Mouse (Mus musculus): Measurements from ENCODE around the gene Gm49361. TPM values are rescaled to one million over a fixed set of nuclear protein-coding genes. Genes with fewer than 3 reads are reported as not detected.

Gm49361 gene
- polyA plus RNA-seq, 1 experiment from 2014 or later, result not detected

DNA sequence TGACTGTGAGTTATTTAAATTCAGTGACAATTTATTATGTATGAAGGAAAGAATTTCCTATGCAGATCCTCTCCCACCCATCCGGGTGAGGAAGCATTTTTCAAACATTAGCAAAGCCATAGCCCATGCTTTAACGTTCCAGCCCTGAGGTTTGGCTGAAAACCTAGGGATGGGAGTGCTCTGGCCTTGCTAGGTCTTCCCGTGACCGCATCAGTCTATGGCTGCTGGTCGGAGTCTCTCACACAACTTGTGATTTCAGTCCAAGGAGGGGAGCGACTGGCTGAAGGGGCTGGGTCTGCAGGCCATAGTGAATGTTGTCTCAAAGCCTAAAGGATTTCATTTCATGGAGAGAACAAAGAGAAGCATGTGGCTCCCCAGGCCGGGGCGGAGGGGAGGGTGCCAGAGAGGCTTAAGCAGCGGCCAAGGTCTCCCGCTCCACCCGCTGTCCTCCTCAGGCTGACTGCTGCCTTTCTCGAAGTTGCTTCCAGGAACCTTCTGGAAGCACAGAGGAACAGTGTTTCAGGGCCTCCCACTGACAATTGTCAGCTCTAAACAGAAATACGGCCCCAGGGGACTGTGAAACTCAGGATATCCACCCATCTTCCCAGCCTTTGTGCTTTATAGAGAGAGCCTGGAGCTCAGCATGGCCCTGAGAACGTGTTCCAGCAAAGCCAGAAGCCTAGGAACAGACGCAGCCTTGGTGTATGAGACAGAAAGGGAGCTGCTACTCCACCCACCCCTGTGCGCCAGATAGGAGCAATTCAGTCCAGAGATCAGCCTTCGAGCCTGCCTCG is 38.6 kb downstream of the Gm49361 start:
- ChIA-PET POLR2A (interaction anchor here (0.7 kb wide), 1 partner anchor 131 kb away, joined by 8 read pairs; no protein-coding TSS in a partner anchor), CTCF (interaction anchor here (0.9 kb wide), 1 partner anchor 9 kb away, joined by 3 read pairs; no protein-coding TSS in a partner anchor)
- ATAC-seq (no peak), DNase-seq (ENCODE audit: low read depth, low spot score) (no peak)
- no peak for TF ChIP-seq CTCF (IDR thresholded peaks at IDR 0.05)
- no peaks in the 10 kb centered on the region for H3K27me3 ChIP-seq
- in situ Hi-C loops (cut with MboI; ENCODE audit: low pct_unique_long_range_greater_than_20kb), result no loop called here

DNA sequence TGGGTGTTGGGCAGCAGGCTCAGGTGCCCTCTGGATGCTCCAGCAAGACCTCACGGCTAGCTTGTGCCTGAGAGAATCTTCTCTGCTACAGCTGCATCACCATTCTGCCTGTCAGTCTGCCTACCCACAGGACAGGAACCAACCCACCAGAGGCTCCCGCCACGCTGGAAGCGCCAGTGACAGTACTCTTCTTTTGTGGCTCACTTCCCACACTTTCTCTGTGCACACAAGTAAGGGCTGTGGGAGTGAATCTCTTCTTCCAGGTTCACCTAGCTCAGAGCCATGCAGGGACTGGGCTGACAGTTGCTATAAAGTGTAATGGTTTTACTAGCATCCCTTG is 39.2 kb downstream of the Gm49361 start:
- POLR2A ChIA-PET, result interaction anchor here (0.6 kb wide), 1 partner anchor 32 kb away, joined by 4 read pairs; no protein-coding TSS in a partner anchor
- DNase-seq (ENCODE audit: low read depth, low spot score), result no peak
- H3K27me3 ChIP-seq, result no peaks in the 10 kb centered on the region
- ATAC-seq, result no peak
- TF ChIP-seq CTCF (IDR thresholded peaks at IDR 0.05), result no peak
- in situ Hi-C loops (cut with MboI; ENCODE audit: low pct_unique_long_range_greater_than_20kb), result no loop called here
- CTCF ChIA-PET, result no interaction called here

DNA sequence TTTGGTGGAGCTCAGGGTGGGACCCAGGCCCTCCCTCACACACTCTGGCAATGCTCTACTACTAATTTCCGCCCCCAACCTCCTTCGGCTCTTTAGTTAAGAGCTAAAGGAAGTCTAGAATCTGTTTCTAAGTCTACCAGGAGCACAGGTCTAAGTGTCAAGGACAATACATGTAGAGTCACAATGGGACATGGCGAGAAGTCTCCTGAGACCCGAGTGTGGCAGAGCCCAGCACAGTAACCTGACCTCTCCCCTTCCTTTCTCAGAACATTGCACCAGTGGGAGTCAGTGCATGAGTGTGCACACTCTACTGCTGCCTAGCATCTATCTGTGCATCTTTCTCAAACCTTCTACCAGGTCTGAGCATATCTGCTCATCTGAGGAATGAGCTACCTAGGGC is 40.1 kb downstream of the Gm49361 start:
- in situ Hi-C loops (cut with MboI; ENCODE audit: low pct_unique_long_range_greater_than_20kb), result no loop called here
- no peak for DNase-seq (ENCODE audit: low read depth, low spot score)
- H3K27me3 ChIP-seq, result no peaks in the 10 kb centered on the region
- ATAC-seq, result no peak
- no peak for TF ChIP-seq CTCF (IDR thresholded peaks at IDR 0.05)
- ChIA-PET CTCF (interaction anchor here (1.0 kb wide), 1 partner anchor 121 kb away, joined by 3 read pairs; no protein-coding TSS in a partner anchor), POLR2A (interaction anchor here (1.4 kb wide), 1 partner anchor 24 kb away, joined by 3 read pairs; no protein-coding TSS in a partner anchor)

DNA sequence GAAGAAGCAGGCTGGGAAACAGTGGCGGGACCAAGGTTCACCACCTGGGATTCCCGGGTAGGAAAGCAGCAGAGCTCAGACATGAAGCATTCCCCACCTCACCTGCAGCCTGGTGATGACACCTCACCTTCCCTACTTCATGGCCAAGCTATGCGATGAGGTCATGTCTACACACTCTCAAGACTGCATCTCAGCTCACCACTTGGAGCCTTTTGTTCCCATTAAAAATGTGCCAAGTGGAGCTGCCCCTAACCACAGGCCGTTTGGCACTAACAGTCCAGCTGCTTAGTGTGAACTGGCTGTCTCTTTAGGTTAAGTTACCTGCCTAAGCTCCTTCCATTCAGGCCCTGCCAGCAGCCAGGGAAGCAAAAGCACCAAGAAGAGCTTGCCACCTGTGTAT is 40.8 kb downstream of the Gm49361 start:
- POLR2A ChIA-PET, result interaction anchor here (1.4 kb wide), 1 partner anchor 25 kb away, joined by 3 read pairs; no protein-coding TSS in a partner anchor
- in situ Hi-C loops (cut with MboI; ENCODE audit: low pct_unique_long_range_greater_than_20kb), result no loop called here
- CTCF ChIA-PET, result no interaction called here
- no peaks in the 10 kb centered on the region for H3K27me3 ChIP-seq
- DNase-seq (ENCODE audit: low read depth, low spot score) (no peak), ATAC-seq (no peak)
- no peak for TF ChIP-seq CTCF (IDR thresholded peaks at IDR 0.05)

DNA sequence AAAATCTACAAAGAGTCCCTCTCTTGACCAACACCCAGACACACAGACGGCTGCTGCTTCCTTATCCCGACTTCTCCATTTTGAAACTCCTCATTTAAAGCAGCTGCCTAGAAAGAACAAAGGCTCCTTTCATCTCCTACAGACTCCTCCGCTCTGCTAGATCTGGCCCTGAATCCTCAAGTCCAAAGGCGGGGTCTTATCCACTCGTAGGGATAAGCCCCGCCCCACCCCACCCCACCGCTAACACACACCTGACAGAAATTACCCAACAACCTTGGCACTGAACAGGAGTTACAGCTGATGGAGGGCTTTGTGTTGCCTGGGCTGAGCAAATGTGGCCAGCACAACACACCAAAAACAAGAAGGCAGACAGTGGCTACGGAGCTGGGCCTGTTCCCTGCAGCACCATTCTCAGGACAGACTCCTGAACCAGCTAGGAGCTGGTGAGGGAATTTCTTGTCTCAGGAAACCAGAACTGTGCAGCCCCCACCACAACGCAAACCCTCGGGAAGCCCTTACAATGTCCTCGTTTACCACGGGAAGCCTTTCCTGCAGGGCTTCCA is 43.9 kb downstream of the Gm49361 start:
- no peak for ATAC-seq
- CTCF ChIA-PET, result no interaction called here
- POLR2A ChIA-PET, result no interaction called here
- in situ Hi-C loops (cut with MboI; ENCODE audit: low pct_unique_long_range_greater_than_20kb), result no loop called here
- no peak for DNase-seq (ENCODE audit: low read depth, low spot score)
- TF ChIP-seq CTCF (IDR thresholded peaks at IDR 0.05), result no peak
- H3K27me3 ChIP-seq, result no peaks in the 10 kb centered on the region

DNA sequence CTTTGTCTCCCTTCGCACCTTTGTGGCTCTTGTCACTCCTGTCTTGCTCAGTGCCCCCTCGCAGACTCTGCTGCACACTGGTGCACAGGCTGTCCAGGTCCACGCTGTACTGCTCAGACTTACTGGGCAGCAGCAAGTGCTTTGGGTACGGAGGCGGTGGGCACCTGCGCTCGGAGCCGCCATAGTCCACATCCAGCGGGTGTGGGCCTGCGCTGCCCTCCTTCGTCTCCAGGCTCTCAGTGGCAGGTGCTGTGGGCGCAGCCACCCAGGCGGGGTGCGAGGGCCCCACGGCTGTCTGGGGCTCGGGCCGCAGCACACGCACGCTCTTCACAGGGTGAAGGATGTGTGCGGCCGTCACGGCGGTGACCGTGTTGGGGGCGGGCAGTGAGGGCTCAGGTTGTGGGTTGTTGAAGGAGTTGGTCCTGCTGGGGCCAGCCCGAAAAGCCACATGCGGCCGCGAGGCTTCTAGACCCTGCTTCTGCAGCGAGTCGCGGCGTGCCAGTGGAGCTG is 46.4 kb downstream of the Gm49361 start:
- ATAC-seq, result no peak
- no peaks in the 10 kb centered on the region for H3K27me3 ChIP-seq
- CTCF ChIA-PET, result no interaction called here
- POLR2A ChIA-PET, result interaction anchor here (0.5 to 1.1 kb wide), 2 partner anchors 11 to 12 kb away, joined by 4 read pairs; no protein-coding TSS in a partner anchor
- DNase-seq (ENCODE audit: low read depth, low spot score), result no peak
- no peak for TF ChIP-seq CTCF (IDR thresholded peaks at IDR 0.05)
- in situ Hi-C loops (cut with MboI; ENCODE audit: low pct_unique_long_range_greater_than_20kb), result loop anchor here (25.0 kb wide), 1 partner anchor 1413 kb away; no protein-coding TSS in a partner anchor

DNA sequence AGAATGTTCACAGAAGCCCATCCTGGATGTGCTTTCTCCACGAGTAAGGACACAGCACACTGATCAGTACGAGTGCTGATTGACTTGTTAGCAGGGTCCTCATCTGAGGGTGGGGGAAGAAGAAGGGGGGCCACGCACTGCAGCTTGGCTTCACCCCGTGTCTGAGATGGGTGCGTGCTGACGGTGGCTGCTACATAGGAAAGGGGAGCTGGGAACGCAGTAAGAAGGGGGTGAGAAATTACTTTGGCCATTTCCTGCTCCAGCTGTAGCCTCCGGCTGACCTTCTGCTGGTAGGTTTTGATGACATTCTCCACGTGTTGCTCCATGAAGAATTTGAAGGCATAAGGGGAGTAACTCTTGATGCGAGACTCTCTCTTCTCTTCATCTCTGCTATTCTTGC is 46.9 kb downstream of the Gm49361 start:
- TF ChIP-seq CTCF (IDR thresholded peaks at IDR 0.05), result no peak
- ChIA-PET CTCF (interaction anchor here (0.9 kb wide), 1 partner anchor 9 kb away, joined by 3 read pairs; no protein-coding TSS in a partner anchor), POLR2A (interaction anchor here (0.5 to 1.1 kb wide), 2 partner anchors 10 to 11 kb away, joined by 4 read pairs; no protein-coding TSS in a partner anchor)
- DNase-seq (ENCODE audit: low read depth, low spot score) (no peak), ATAC-seq (no peak)
- in situ Hi-C loops (cut with MboI; ENCODE audit: low pct_unique_long_range_greater_than_20kb), result loop anchor here (25.0 kb wide), 1 partner anchor 1413 kb away; no protein-coding TSS in a partner anchor
- no peaks in the 10 kb centered on the region for H3K27me3 ChIP-seq

DNA sequence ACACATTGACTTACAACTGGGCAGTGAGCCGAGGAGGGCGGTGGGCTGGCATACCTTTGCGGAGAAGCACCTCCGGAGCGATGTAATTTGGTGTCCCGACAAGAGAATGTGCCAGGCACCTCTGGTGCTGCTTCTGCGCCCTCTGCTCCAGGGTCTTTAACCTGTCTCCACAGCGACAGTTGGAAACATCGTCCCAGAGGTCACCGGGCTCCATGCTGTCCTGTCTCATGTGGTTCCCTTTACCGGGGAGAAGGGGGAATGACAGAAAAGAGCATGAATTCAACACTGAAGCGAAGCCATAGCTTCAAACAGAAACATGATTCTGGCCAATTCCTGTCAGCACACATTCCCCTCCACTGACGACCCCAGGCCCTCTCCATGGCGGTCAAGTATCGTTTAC is 49.8 kb downstream of the Gm49361 start:
- no peak for ATAC-seq

DNA sequence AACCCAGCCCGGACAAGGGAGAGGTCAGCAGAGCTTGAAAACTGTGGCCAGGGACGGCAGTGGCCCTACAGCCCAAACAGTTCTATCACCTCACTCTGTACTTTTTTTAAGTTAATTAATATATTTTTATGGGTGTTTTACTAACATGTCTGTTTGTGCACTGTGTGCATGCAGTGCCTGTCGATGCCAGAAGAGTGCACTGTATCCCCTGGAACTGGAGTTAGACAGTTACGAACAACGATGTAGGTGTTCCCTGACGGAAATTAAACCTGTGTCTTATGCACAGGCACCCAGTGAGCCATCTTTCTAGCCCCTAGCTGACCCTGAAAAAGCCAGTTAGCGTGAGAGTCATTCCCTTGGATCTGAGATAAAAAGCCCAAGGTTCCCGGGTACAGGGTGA is 50.4 kb downstream of the Gm49361 start:
- DNase-seq (ENCODE audit: low read depth, low spot score), result no peak
- ATAC-seq, result no peak
- no peaks in the 10 kb centered on the region for H3K27me3 ChIP-seq
- in situ Hi-C loops (cut with MboI; ENCODE audit: low pct_unique_long_range_greater_than_20kb), result loop anchor here (25.0 kb wide), 1 partner anchor 1417 kb away; no protein-coding TSS in a partner anchor
- ChIA-PET POLR2A (no interaction called here), CTCF (interaction anchor here (2.1 kb wide), 1 partner anchor 10 kb away, joined by 7 read pairs; no protein-coding TSS in a partner anchor)
- no peak for TF ChIP-seq CTCF (IDR thresholded peaks at IDR 0.05)

More for the DNA sequence above, 49.8 kb downstream of the Gm49361 start:
- CTCF ChIA-PET, result interaction anchor here (2.1 kb wide), 1 partner anchor 11 kb away, joined by 7 read pairs; no protein-coding TSS in a partner anchor
- no peak for TF ChIP-seq CTCF (IDR thresholded peaks at IDR 0.05)
- POLR2A ChIA-PET, result no interaction called here
- no peaks in the 10 kb centered on the region for H3K27me3 ChIP-seq
- in situ Hi-C loops (cut with MboI; ENCODE audit: low pct_unique_long_range_greater_than_20kb), result loop anchor here (25.0 kb wide), 1 partner anchor 1416 kb away; no protein-coding TSS in a partner anchor
- DNase-seq (ENCODE audit: low read depth, low spot score), result no peak

DNA sequence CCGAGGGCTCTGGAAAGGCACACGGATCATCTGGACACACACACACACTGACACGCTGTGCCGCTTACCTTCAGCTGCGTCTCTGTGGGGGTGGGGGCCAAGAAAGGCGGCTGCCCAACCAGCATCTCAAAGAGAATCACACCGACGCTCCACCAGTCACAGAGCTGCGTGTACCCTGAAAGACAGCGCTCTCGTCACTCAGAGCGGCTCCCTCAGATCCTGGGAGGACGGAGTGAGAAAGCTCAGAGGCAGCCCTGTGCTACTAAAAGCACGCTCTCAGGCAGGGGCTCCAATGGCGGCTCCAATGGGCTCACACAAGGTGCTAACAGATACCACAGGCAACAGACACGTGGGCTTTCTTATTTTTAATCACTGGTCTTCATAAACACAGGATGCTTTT is 51.7 kb downstream of the Gm49361 start:
- ATAC-seq (no peak), DNase-seq (ENCODE audit: low read depth, low spot score) (no peak)
- in situ Hi-C loops (cut with MboI; ENCODE audit: low pct_unique_long_range_greater_than_20kb), result loop anchor here (25.0 kb wide), 1 partner anchor 1418 kb away; no protein-coding TSS in a partner anchor
- no peak for TF ChIP-seq CTCF (IDR thresholded peaks at IDR 0.05)
- CTCF ChIA-PET, result no interaction called here
- POLR2A ChIA-PET, result interaction anchor here (1.3 kb wide), 1 partner anchor 10 kb away, joined by 4 read pairs; no protein-coding TSS in a partner anchor
- no peaks in the 10 kb centered on the region for H3K27me3 ChIP-seq

Data from Patski (cell line).